Mouse (Mus musculus): Measurements from ENCODE around the gene Sbno1. TPM values are rescaled to one million over a fixed set of nuclear protein-coding genes. Genes with fewer than 3 reads are reported as not detected.
"Not testable (repeated sequence)": the region's sequence is repeated elsewhere in the genome, so short reads cannot be mapped to it uniquely, and the experiment has no call there.

The Sbno1 gene
- total RNA-seq (2022), result 10 to 100 TPM; 41.8 to 53.6 (median 48.2) TPM

GRCm38 (mm10) chr5:124425412-124426259 lies at the start of gene Sbno1:
Gene Sbno1, minus strand, starts transcription at chr5:124426001.
- DNase-seq (ENCODE audit: low spot score in 2 of 2), result peak; percentile 90 to 96

GRCm38 (mm10) chr5:124470591-124471171 lies 44.9 kb upstream of the Sbno1 start:
- no peak for DNase-seq (ENCODE audit: low spot score in 2 of 2)

GRCm38 (mm10) chr5:124469486-124469885 lies 43.7 kb upstream of the Sbno1 start:
- DNase-seq (ENCODE audit: low spot score in 2 of 2), result no peak

- no peak for DNase-seq (ENCODE audit: low spot score in 2 of 2)
Measured at GRCm38 (mm10) chr5:124468365-124468764, 42.6 kb upstream of the Sbno1 start.

- no peak for DNase-seq (ENCODE audit: low spot score in 2 of 2)
Measured at GRCm38 (mm10) chr5:124467766-124468165, 42.0 kb upstream of the Sbno1 start.

GRCm38 (mm10) chr5:124464905-124465304 lies 39.1 kb upstream of the Sbno1 start:
- DNase-seq (ENCODE audit: low spot score in 2 of 2), result no peak

- DNase-seq (ENCODE audit: low spot score in 2 of 2), result no peak
Measured at GRCm38 (mm10) chr5:124463462-124463861, 37.7 kb upstream of the Sbno1 start.

GRCm38 (mm10) chr5:124462297-124463025 lies 36.7 kb upstream of the Sbno1 start:
- no peak for DNase-seq (ENCODE audit: low spot score in 2 of 2)

- DNase-seq (ENCODE audit: low spot score in 2 of 2), result not testable (repeated sequence)
Measured at GRCm38 (mm10) chr5:124460922-124461321, 35.1 kb upstream of the Sbno1 start.

GRCm38 (mm10) chr5:124456762-124457161 lies 31.0 kb upstream of the Sbno1 start:
- DNase-seq (ENCODE audit: low spot score in 2 of 2), result no peak

GRCm38 (mm10) chr5:124454082-124454419 lies 28.2 kb upstream of the Sbno1 start:
- DNase-seq (ENCODE audit: low spot score in 2 of 2), result no peak

GRCm38 (mm10) chr5:124453339-124454081 lies 27.7 kb upstream of the Sbno1 start:
- DNase-seq (ENCODE audit: low spot score in 2 of 2), result no peak

- no peak for DNase-seq (ENCODE audit: low spot score in 2 of 2)
Measured at GRCm38 (mm10) chr5:124452494-124453228, 26.9 kb upstream of the Sbno1 start.

GRCm38 (mm10) chr5:124450641-124451340 lies 25.0 kb upstream of the Sbno1 start:
- no peak for DNase-seq (ENCODE audit: low spot score in 2 of 2)

GRCm38 (mm10) chr5:124450051-124450450 lies 24.2 kb upstream of the Sbno1 start:
- DNase-seq (ENCODE audit: low spot score in 2 of 2), result no peak

- no peak for DNase-seq (ENCODE audit: low spot score in 2 of 2)
Measured at GRCm38 (mm10) chr5:124449494-124449893, 23.7 kb upstream of the Sbno1 start.

GRCm38 (mm10) chr5:124446301-124446881 lies 20.6 kb upstream of the Sbno1 start:
- peak; percentile 56 to 71 for DNase-seq (ENCODE audit: low spot score in 2 of 2)

GRCm38 (mm10) chr5:124445621-124446293 lies 20.0 kb upstream of the Sbno1 start:
- DNase-seq (ENCODE audit: low spot score in 2 of 2), result no peak
